Mouse (Mus musculus): Measurements from ENCODE around the gene Mrpl24. TPM values are rescaled to one million over a fixed set of nuclear protein-coding genes. Genes with fewer than 3 reads are reported as not detected.
A peak's percentile ranks its signal among the peaks of the same experiment; 100 is the strongest.

Mrpl24 gene
- total RNA-seq, 2 experiments from 2014 or later: 42.2 to 49.1 TPM

GRCm38 (mm10) chr3:87946541-87946860 is 27.2 kb downstream of the Mrpl24 start:
- DNase-seq (ENCODE audit: low spot score): no peak

GRCm38 (mm10) chr3:87947056-87947810 is 27.9 kb downstream of the Mrpl24 start:
- DNase-seq (ENCODE audit: low spot score): no peak

- DNase-seq (ENCODE audit: low spot score): no peak
Observed at GRCm38 (mm10) chr3:87947811-87948199, 28.5 kb downstream of the Mrpl24 start.

- DNase-seq (ENCODE audit: low spot score): no peak
Observed at GRCm38 (mm10) chr3:87948378-87949265, 29.3 kb downstream of the Mrpl24 start, which contains the start of gene Crabp2. Gene Crabp2 (plus strand): TSS chr3:87948666.

- DNase-seq (ENCODE audit: low spot score): no peak
Observed at GRCm38 (mm10) chr3:87949266-87949954, 30.1 kb downstream of the Mrpl24 start.

- DNase-seq (ENCODE audit: low spot score): no peak
Observed at GRCm38 (mm10) chr3:87949955-87950515, 30.7 kb downstream of the Mrpl24 start.

- DNase-seq (ENCODE audit: low spot score): no peak
Observed at GRCm38 (mm10) chr3:87951946-87952345, 32.6 kb downstream of the Mrpl24 start.

GRCm38 (mm10) chr3:87952440-87952839 is 33.1 kb downstream of the Mrpl24 start:
- DNase-seq (ENCODE audit: low spot score): no peak

- DNase-seq (ENCODE audit: low spot score): no peak
Observed at GRCm38 (mm10) chr3:87958056-87958455, 38.8 kb downstream of the Mrpl24 start.

GRCm38 (mm10) chr3:87958476-87958875 is 39.2 kb downstream of the Mrpl24 start:
- DNase-seq (ENCODE audit: low spot score): no peak

GRCm38 (mm10) chr3:87958967-87959366 is 39.7 kb downstream of the Mrpl24 start:
- DNase-seq (ENCODE audit: low spot score): no peak

- DNase-seq (ENCODE audit: low spot score): no peak
Observed at GRCm38 (mm10) chr3:87959371-87959770, 40.1 kb downstream of the Mrpl24 start.

- no peak for DNase-seq (ENCODE audit: low spot score)
Observed at GRCm38 (mm10) chr3:87960191-87960585, 40.9 kb downstream of the Mrpl24 start.

GRCm38 (mm10) chr3:87960586-87961191 is 41.4 kb downstream of the Mrpl24 start:
- DNase-seq (ENCODE audit: low spot score): peak; percentile 88

- peak; percentile 65 for DNase-seq (ENCODE audit: low spot score)
Observed at GRCm38 (mm10) chr3:87970184-87970938, 51.1 kb downstream of the Mrpl24 start.

- peak; percentile 40 for DNase-seq (ENCODE audit: low spot score)
Observed at GRCm38 (mm10) chr3:87970939-87971488, 51.7 kb downstream of the Mrpl24 start, which contains the start of gene Nes. Gene Nes (plus strand): TSS chr3:87971078.

GRCm38 (mm10) chr3:87971489-87972202 is 52.3 kb downstream of the Mrpl24 start:
- no peak for DNase-seq (ENCODE audit: low spot score)

- no peak for DNase-seq (ENCODE audit: low spot score)
Observed at GRCm38 (mm10) chr3:87972203-87972664, 52.9 kb downstream of the Mrpl24 start.

- DNase-seq (ENCODE audit: low spot score): no peak
Observed at GRCm38 (mm10) chr3:87972776-87973175, 53.5 kb downstream of the Mrpl24 start.

Data from gastrocnemius, adult 18-20 months (tissue).